Mouse (Mus musculus): ENCODE results near the gene Ifna14. TPM values are rescaled to one million over a fixed set of nuclear protein-coding genes. Genes with fewer than 3 reads are reported as not detected.
A peak's percentile ranks its signal among the peaks of the same experiment; 100 is the strongest.

Ifna14 gene
- polyA plus RNA-seq, 1 experiment = not detected

DNA sequence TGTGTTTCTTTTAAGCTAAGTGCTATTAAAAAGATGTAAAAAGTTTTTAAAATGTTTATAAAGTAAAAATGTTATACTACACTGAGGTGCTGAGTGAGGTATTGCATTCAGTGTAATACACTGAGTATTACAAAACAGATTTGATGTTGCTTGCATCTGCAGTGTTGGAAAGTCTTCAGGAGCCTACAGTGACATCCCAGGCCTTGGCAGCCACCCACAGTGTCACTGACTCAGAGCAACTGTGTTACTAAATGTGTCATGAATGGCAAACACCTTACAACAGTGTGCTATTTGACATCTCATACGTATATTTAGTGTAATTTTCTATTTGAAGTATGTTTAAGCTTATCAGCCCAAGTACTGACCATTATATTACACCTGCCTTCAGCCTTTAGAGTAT, 23.6 kb downstream of the Ifna14 start:
- DNase-seq = no peak
- Histone ChIP-seq H3K4me1 (replicated peaks; ENCODE audit: control insufficient read depth, insufficient read depth, low read length) (peaks cover 4% of the 10 kb centered on the region), H3K36me3 (ENCODE audit: control insufficient read depth, insufficient read depth, low read length) (no peaks in the 10 kb centered on the region), H3K27me3 (ENCODE audit: control insufficient read depth, insufficient read depth, low read length) (no peaks in the 10 kb centered on the region), H3K27ac (ENCODE audit: control insufficient read depth, insufficient read depth, low read length) (no peak overlapping the region), H3K4me3 (ENCODE audit: control insufficient read depth, insufficient read depth, low read length) (no peak overlapping the region)
- TF ChIP-seq CTCF (IDR thresholded peaks at IDR 0.05; ENCODE audit: borderline replicate concordance, control insufficient read depth, extremely low read depth, insufficient read depth, low read length, poor library complexity) = no peak
- no peak for TF ChIP-seq POLR2A (IDR thresholded peaks at IDR 0.05; ENCODE audit: control insufficient read depth, extremely low read depth, insufficient read depth, low read length, poor library complexity)
- WGBS = 80% methylated on average over 1 of the region's 1 CpGs

DNA sequence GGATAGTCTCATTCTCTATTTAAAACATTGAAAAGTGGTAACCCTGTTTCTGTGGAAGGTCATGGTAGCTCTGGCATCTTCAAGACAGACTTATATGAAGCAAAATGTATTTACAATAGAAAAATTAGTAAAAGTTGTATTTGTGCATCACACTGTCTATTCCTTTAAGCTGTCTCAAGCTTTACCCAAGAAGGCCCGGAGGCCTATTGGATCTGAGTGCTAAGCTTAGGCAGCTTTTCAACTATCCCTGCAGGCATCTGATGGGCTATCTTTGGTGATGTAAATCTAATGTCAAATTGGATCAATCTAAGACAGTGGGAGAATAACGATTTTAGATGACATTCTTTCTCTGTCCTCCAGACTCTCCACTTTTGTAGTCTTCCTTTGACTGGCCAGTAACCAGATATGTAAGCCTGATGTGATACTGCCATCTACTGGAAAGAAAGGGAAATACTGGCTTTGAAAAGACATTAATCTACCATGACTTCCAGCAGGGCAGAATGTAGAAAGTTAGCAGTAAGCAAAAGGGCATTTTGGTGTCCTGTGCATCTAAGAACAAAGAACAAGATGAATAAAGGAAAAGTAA, 27.9 kb downstream of the Ifna14 start:
- WGBS = 50% methylated on average over 2 of the region's 2 CpGs
- no peak for TF ChIP-seq POLR2A (IDR thresholded peaks at IDR 0.05; ENCODE audit: control insufficient read depth, extremely low read depth, insufficient read depth, low read length, poor library complexity)
- TF ChIP-seq CTCF (IDR thresholded peaks at IDR 0.05; ENCODE audit: borderline replicate concordance, control insufficient read depth, extremely low read depth, insufficient read depth, low read length, poor library complexity) = no peak
- no peak overlapping the region for H3K4me3 ChIP-seq (ENCODE audit: control insufficient read depth, insufficient read depth, low read length)
- H3K27me3 ChIP-seq (ENCODE audit: control insufficient read depth, insufficient read depth, low read length) = no peaks in the 10 kb centered on the region
- H3K27ac ChIP-seq (ENCODE audit: control insufficient read depth, insufficient read depth, low read length) = no peak overlapping the region
- no peaks in the 10 kb centered on the region for H3K4me1 ChIP-seq (replicated peaks; ENCODE audit: control insufficient read depth, insufficient read depth, low read length)
- DNase-seq = peak; percentile 6
- H3K36me3 ChIP-seq (ENCODE audit: control insufficient read depth, insufficient read depth, low read length) = no peaks in the 10 kb centered on the region

DNA sequence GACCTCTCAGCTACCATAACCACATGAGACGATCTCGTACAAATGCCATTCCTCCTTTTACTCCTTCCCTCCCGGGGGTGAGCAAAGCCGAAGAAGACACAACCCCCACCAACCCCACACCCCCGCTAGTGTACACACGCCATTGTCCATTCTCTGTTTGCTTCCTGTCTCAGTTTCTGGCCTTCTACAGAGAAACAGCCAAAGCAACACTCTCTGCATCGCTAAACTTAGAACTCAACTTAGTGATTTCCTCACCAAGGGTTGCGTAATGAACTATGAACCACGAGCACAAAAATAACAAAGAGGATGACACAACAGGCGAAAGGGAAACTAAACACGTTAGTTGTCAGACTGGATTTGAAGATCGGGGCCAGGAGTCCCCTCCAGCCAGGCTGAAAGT, 34.3 kb downstream of the Ifna14 start:
- no peak for TF ChIP-seq POLR2A (IDR thresholded peaks at IDR 0.05; ENCODE audit: control insufficient read depth, extremely low read depth, insufficient read depth, low read length, poor library complexity)
- TF ChIP-seq CTCF (IDR thresholded peaks at IDR 0.05; ENCODE audit: borderline replicate concordance, control insufficient read depth, extremely low read depth, insufficient read depth, low read length, poor library complexity) = no peak
- no peak overlapping the region for H3K27ac ChIP-seq (ENCODE audit: control insufficient read depth, insufficient read depth, low read length)

DNA sequence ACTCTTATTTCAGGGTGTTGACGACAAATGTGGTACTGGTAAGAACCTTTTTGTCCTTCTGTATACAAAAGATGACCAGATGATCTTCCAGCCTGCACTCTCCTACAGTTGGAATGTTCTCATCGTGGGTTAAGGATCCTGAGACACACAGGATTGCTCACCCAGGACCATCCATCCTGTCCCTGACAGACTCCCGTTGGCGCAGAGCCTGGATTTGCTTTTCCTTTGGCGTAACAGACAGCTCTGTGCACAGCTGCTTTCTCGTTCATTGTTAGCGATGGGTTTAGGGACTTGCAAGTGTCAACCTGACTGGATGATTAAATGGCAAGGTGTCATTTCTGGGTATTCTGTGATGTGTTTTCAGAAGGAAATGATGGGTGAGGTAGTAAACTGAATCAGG, 35.0 kb downstream of the Ifna14 start:
- Histone ChIP-seq H3K4me3 (ENCODE audit: control insufficient read depth, insufficient read depth, low read length) (no peak overlapping the region), H3K36me3 (ENCODE audit: control insufficient read depth, insufficient read depth, low read length) (no peaks in the 10 kb centered on the region), H3K27ac (ENCODE audit: control insufficient read depth, insufficient read depth, low read length) (no peak overlapping the region), H3K27me3 (ENCODE audit: control insufficient read depth, insufficient read depth, low read length) (no peaks in the 10 kb centered on the region), H3K4me1 (replicated peaks; ENCODE audit: control insufficient read depth, insufficient read depth, low read length) (peaks cover 3% of the 10 kb centered on the region; the same call in 1 of the 2 replicates)
- WGBS = 91% methylated on average over 7 of the region's 7 CpGs
- no peak for DNase-seq
- TF ChIP-seq POLR2A (IDR thresholded peaks at IDR 0.05; ENCODE audit: control insufficient read depth, extremely low read depth, insufficient read depth, low read length, poor library complexity) (no peak), CTCF (IDR thresholded peaks at IDR 0.05; ENCODE audit: borderline replicate concordance, control insufficient read depth, extremely low read depth, insufficient read depth, low read length, poor library complexity) (no peak)

More for the DNA sequence above, 34.3 kb downstream of the Ifna14 start:
- peaks cover 3% of the 10 kb centered on the region; the same call in 1 of the 2 replicates for H3K4me1 ChIP-seq (replicated peaks; ENCODE audit: control insufficient read depth, insufficient read depth, low read length)
- H3K36me3 ChIP-seq (ENCODE audit: control insufficient read depth, insufficient read depth, low read length) = no peaks in the 10 kb centered on the region
- no peak for DNase-seq
- no peaks in the 10 kb centered on the region for H3K27me3 ChIP-seq (ENCODE audit: control insufficient read depth, insufficient read depth, low read length)
- H3K4me3 ChIP-seq (ENCODE audit: control insufficient read depth, insufficient read depth, low read length) = no peak overlapping the region
- WGBS = 25% methylated on average over 12 of the region's 12 CpGs

DNA sequence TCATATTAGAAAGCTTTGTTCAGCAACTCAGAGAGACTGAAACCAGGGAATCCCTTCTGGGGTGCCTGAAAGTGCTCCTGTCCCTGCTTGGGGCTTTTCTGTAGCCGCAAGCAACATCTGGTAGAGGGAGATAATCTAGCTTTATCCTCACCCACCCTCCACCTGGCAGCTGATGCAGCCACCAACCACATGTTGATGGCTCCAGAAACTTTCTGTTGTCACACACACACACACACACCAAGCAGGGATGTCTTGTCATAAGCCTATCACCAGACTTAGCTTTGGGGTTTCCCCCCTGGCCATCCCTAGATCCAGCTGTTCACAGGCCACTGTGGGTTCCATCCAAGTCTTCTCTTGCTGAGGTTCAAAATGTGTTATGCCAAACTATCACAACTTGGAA, 35.9 kb downstream of the Ifna14 start:
- TF ChIP-seq CTCF (IDR thresholded peaks at IDR 0.05; ENCODE audit: borderline replicate concordance, control insufficient read depth, extremely low read depth, insufficient read depth, low read length, poor library complexity) (no peak), POLR2A (IDR thresholded peaks at IDR 0.05; ENCODE audit: control insufficient read depth, extremely low read depth, insufficient read depth, low read length, poor library complexity) (no peak)
- peaks cover 3% of the 10 kb centered on the region; the same call in 1 of the 2 replicates for H3K4me1 ChIP-seq (replicated peaks; ENCODE audit: control insufficient read depth, insufficient read depth, low read length)

DNA sequence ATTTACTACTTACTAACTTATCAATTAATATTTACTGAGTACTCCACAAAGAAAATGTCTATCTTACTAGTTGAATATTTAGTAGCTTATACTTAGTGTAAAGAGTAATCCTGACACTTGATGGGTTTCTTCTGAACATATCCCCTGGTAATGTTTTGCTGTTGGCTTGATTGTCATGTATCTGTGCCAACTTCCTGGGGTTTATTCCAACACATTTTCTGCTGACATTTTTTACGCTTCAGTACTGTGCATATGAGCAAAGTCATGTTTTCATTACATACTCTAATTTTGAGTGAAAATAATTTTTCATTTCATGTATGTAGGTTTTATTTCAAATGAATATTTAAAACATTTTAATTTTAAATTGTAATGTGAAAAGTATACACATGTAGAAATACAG, 36.7 kb downstream of the Ifna14 start:
- Histone ChIP-seq H3K27ac (ENCODE audit: control insufficient read depth, insufficient read depth, low read length) (no peak overlapping the region), H3K36me3 (ENCODE audit: control insufficient read depth, insufficient read depth, low read length) (no peaks in the 10 kb centered on the region), H3K27me3 (ENCODE audit: control insufficient read depth, insufficient read depth, low read length) (no peaks in the 10 kb centered on the region), H3K4me1 (replicated peaks; ENCODE audit: control insufficient read depth, insufficient read depth, low read length) (peaks cover 3% of the 10 kb centered on the region; the same call in 1 of the 2 replicates), H3K4me3 (ENCODE audit: control insufficient read depth, insufficient read depth, low read length) (no peak overlapping the region)
- DNase-seq = no peak
- TF ChIP-seq CTCF (IDR thresholded peaks at IDR 0.05; ENCODE audit: borderline replicate concordance, control insufficient read depth, extremely low read depth, insufficient read depth, low read length, poor library complexity) (no peak), POLR2A (IDR thresholded peaks at IDR 0.05; ENCODE audit: control insufficient read depth, extremely low read depth, insufficient read depth, low read length, poor library complexity) (no peak)
- WGBS = 100% methylated on average over 1 of the region's 1 CpGs

More for the DNA sequence above, 35.9 kb downstream of the Ifna14 start:
- no peak for DNase-seq
- Histone ChIP-seq H3K27me3 (ENCODE audit: control insufficient read depth, insufficient read depth, low read length) (no peaks in the 10 kb centered on the region), H3K4me3 (ENCODE audit: control insufficient read depth, insufficient read depth, low read length) (no peak overlapping the region), H3K36me3 (ENCODE audit: control insufficient read depth, insufficient read depth, low read length) (no peaks in the 10 kb centered on the region), H3K27ac (ENCODE audit: control insufficient read depth, insufficient read depth, low read length) (no peak overlapping the region)
- 74% methylated on average over 1 of the region's 1 CpGs for WGBS
